Mouse (Mus musculus) spleen, postnatal 10 days (tissue): ENCODE results near the gene Slfn8.
"Not testable (repeated sequence)": the region's sequence is repeated elsewhere in the genome, so short reads cannot be mapped to it uniquely, and the experiment has no call there.

Experiments
- DNase-seq, 2 experiments: peaks; one replicate each; pipeline ENCODE4 v3.0.0; 2021 to 2022; ENCODE audit warnings: low spot score in 2 of 2

The Slfn8 gene

DNA sequence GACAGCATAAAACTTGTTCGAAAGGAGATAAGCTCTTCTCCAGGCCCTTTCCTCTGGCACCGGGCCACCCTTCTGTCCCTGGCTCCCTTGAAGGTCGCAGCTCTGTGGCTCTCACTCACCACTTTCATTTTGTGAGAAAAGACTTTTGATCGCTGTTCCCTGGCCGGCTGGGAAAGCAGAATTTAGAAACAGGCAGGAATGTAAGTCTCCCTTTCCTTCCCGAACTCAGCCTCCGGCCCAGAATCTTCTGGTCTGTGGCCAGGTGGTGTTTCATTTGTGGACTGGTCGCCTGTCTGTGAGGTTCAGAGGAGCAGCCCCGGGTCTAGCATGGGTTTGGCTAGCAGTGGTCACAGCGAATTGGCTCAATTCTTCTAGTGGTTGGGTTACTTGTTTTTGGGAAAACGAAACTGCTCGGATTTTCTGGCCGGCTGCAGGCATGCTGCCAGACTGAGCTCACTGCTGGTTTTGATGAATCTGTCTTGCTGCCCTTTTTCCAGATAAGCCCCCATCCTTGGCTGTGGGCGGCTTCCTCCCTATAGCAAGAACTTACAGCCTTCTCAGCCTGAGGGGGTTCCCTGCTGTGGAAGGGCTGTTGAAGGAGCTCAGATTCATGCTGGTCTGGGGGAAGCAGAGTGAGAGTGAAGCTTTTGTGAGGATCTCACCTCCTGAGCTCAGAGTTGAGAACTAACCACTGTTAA is 29.0 kb downstream of the Slfn8 start, which contains the start of gene Slfn9:
TSS of gene Slfn9 (minus strand) at position 362 of the 698 bp plus-strand sequence.
- DNase-seq = peak; percentile 12 to 48

DNA sequence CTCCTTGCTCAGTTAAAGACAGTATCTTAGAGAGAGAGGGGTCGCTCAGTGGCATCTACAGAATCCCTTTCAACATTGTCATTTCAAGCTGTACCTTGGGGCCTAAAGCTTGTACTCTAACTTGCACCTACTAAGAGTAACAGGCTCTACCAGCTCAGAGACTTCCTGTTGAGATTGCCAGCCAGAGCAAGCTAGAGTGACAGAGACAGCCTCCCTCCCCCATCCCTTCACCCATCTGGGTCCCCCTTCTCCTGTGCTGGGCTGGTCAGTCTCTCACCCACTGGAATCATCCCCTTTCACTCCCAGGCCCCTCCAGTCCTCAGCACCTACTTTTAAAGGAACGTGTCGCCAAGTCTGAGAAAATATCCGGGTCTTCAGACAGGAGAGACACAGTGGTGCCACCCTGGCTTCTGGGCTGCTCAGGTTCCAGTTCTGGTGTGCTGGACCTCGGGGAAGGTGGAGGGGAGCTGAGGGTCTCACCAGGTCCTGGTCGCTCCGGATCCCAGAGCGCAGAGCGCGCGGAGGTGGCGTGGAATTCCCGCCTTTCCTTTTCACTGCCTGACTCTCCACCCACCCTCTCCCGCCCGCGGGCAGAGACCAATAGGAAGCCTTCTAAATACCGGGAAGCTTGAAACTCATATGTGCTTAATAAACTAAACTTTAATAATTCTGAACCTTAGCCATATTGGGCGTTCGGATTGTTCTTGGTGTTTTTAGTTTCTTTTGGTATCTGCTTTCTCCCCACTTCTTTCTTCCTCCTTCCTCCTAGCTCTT is 29.8 kb downstream of the Slfn8 start:
- DNase-seq = peak in 1 of 2 experiments; percentile 32

DNA sequence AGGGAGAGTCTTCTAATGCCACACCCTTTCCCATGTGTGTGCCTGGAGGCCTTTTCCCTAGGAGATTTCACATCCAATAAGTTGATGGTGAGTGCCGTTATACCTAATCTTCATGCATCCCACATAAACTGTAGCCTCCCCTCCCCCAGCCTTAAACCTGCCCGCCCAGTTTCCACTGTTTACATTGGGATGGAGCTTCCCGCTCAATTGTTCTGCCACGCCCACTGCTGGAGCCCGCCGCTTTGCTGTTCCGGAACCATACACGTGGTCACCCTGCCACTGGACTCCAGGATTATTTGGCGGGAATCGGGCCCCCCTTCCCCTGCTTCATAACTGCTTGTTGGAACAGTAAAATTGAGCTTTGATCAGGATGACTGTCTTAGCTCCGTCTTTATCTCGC is 31.3 kb downstream of the Slfn8 start:
- no peak for DNase-seq

DNA sequence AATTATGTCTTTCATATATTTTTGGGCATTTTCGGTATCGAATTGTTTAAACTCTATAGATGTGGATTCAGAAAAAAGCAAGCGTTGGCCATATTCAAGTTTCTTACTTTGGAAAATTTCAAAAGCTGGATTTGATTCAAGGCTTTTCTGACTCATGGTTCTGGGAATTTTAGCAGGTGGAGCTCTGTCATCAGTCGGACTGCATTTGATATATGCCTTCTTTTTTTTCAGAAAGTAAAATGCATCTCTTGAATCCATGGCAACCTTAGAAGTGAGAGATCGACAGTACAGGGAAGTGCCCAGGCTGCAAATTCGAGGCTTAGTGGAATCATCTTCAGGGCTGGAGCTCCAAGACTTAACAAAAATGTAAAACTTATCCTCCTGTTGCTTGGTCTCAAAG is 33.0 kb downstream of the Slfn8 start:
- DNase-seq = no peak

DNA sequence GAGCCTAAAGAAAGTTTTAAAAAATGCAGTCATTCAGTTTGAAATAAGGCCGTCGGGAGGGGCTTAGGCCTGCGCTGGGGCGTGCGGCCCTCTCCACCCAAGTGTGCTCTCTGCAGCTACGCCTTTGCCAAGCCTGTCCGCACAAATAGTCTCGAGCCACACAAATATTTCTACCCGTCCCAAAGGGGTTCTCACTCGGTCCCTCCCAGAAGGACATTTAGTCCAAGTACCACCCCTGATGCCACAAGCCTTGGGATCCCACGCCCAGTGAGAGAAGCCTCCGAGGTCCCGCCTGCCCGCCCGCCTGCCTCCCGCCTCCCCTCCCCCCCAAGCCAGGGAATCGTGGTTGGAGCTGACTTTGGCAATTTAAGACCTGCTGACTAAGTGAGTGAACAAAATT is 37.4 kb downstream of the Slfn8 start:
- no peak for DNase-seq

DNA sequence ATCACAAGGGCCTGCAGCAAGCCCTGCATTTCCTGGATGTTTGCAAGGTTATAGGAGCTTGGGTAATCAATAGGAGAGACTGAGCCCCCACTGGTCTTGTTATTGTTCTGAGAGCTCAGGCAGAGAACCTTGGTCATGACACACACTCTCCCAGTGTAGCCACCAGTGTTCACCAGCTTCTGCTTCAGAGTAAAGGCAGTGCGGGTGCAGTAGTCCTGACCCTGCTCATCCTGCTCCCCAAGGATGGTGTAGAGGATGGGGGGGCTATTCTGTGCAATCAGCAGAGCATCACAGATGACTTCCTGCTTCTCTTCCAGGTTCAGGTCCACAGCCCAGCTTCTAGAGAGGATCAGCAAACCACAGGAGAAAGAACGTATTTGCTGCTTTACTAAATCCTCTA is 38.2 kb downstream of the Slfn8 start:
- DNase-seq = not testable (repeated sequence)

DNA sequence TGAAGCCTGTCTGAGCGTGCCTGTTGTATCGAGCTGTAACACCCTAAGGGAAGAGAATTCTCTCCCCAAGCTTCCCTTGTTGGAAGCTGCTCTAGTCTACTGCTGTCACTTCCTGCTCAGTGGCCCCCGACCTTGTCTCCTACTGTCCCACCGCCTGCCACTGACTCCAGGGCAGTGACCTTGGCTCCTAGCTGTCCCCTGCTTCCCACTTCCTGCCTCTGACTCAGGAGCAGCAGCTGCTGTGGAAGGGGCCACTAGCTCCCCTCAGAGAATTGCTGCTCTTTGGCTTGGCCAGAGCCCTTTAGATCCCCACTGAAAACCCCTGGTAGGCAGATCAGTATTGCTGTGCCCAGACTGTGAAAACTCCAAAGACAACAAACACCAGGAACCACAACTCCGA is 46.7 kb downstream of the Slfn8 start:
- DNase-seq = peak in 1 of 2 experiments; percentile 17

DNA sequence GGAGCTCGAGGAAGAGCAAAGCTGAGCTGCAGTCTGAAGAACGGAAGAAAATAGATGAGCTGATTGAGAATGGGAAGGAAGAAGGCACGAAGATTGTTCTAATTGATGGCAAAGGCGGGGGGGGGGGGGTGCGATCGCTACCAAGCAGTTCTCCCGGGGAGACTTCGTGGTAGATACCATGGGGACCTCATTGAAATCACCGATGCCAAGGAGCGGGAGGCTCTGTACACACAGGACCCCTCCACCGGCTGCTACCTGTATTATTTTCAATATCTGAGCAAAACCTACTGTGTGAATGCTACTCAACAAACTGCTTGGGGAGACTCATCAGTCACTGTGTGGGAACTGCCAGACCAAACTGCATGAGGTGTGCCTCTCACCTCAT is 49.0 kb downstream of the Slfn8 start:
- no peak for DNase-seq

DNA sequence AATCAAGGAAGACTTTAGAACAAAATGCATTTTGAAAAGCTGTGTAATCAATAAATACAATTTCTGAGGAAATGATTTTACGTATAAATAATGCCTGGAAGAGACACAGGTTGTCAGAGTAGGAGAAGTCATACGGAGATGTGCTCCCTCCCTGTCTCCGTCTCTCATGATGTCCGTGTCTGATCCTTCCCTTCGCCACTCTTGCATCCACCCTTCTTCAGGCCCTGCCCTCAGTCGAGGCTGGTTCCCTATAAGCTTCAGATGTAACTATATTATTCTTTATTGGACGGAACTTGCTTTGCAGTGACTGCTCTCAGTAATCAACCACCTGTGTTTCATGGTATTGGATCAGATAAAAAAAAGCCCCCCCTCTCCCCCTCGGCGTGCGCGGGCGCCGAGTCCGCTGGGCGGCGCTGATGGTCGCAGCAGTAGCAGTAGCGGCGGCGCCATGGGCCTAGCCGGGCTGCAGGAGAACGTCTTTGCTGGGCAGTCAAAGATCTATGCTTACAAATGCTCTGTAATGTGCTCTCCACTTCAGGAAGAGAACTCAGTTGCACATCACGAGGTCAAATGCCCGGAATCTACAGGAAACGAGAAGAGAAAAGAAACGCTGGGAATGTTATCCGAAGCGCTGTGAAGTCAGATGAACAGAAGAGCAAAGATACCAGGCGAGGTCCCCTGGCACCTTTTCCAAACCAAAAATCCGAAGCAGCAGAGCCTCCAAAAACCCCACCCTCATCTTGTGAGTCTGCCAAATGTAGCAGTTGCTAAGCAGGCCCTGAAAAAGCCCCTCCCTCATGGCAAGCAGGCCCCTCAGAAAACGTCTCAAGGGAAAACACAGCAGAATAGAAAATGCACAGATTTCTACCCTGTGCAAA is 49.7 kb downstream of the Slfn8 start:
- DNase-seq = peak in 1 of 2 experiments; percentile 51

DNA sequence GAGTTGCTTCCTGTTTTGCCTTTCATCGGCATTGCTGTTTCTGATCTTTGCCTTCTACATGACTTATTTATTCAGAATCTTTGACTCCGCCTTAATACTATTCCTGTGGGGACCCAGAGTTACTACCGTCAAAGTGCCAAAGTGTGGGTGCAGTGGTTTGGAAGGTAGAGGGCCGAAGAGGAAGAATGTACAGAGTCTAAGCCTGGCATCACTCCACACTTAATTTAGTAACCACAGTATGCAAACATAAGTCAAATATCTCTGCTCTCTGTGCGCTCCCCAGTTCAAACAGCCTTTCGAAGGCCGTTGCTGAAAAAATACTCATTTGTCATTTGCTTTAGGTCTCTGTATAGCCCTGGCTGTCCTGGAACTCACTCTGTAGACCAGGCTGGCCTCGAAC is 58.4 kb downstream of the Slfn8 start:
- no peak for DNase-seq

DNA sequence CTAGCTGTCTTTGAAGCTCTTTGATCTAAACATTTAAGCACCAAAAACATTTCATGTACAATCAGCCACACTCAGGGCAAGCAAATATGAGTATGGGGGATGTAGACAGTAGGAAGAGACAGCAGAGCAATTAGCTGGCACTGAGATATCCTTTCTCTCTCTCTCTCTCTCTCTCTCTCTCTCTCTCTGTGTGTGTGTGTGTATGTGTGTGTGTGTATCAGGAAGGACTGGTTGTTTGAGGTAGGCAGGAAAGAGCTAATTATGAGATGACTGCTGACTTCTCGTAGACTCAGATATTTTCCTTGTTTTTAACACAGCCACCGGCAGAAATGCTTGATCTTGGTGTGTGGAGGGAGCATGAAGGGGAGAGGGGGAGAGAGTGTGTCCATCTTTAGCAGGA is 58.9 kb downstream of the Slfn8 start:
- DNase-seq = no peak

DNA sequence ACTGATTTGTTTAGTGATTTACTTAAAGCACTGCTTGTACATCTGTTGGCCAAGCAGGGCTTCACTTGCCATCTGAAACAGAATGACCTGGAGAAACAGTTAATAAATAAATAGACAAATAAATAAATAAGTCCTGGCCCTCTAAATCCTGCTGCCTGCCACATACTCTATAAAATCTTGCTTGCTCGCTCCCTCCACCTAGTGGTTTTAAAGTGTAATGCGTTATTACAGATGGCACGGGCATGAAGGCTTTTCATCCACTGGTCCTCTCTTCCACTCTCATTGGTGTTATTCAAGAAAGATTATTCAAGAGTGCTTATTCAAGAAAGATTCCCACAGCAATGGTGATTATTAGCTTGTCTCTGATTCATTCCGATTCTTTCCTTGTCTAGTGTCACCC is 61.0 kb downstream of the Slfn8 start:
- no peak for DNase-seq

DNA sequence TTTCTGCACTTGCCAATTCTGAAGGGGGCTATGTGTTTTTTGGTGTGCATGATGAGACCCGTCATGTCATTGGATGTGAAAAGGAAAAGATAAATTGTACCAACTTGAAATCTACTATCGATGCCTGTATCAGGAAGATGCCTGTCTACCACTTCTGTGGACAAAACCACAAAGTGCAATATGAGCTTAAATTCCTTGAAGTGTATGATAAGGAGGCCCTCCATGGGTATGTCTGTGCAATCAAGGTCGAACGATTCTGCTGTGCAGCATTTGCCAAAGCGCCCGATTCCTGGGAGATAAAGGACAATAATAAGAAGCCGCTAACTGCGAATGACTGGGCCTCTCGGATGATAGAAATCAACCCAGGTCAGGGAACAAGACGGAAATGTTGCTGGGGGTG is 63.7 kb downstream of the Slfn8 start:
- no peak for DNase-seq

DNA sequence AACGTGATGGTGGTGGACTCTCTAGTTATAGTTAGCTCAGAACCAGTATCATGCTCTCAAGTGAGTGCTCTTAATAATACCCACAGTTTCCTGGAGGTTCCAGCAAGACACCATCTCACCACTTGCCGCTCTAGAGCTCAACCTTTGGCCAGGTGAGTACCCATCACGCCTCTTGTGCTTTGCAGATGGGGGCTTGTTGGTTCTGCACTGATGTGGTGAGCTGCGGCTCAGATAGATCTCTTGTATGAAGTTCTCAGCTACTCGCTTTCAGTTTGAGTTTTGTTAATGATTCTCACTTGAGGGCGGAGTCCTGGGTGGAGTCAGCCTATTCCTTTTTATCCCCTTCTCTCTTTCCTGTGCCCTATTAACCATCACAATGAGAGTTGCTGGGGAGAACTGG is 66.0 kb downstream of the Slfn8 start:
- no peak for DNase-seq

DNA sequence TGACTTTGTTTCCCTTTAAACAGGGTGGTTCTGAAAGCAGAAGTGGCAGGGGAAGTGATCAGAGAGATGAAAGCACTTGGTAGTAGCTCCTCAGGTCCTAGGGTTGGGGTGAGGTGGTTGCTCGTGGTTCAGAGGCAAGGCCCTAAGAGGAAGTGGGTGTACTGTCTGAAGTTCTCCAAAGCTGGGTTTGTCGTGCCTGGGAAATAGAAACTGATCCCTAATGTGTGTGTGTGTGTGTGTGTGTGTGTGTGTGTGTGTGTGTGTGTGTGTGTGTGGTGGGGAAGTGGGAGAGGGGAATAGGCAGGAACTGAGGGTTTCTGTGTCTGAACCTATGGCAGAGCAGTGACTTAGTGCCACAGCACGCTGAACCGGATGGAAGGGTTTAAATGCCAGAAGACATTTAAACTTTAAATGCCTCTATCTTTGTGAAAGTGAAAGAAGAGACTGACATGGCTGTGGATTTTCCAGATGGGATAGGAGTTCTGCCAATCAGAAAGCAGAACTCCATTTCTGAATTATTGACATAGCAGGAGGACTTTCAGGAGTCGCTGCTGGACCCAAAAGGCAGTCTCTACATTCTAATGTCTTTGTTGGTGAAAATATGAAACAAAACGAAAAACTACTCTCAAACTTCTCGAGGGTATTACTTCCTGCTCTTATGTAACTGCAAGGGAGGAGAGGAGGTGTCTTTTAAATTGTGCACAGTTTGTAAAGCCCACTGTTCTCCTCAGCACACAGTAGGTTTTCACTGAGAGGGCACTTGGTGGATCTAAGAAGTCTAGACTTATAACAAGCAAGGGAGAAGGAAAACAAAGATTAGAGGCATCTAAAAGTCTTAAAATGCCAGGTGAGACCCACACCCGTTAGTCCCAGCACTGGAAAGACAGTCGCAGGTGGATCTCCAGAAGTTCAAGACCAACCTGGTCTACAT is 67.7 kb downstream of the Slfn8 start:
- DNase-seq = peak; percentile 19 to 50
